Mouse (Mus musculus): ENCODE data around the gene P4ha2.

- TF ChIP-seq CTCF (IDR thresholded peaks at IDR 0.05; ENCODE audit: low read depth, low read length): no peak
- TF ChIP-seq POLR2A (IDR thresholded peaks at IDR 0.05; ENCODE audit: insufficient read depth, low read length): no peak
- TF ChIP-seq EP300 (IDR thresholded peaks at IDR 0.05; ENCODE audit: insufficient read depth, low read depth, low read length): no peak
These were observed 17.2 kb upstream of the P4ha2 start for GRCm38 (mm10) chr11:54082725-54083124.
